Mouse (Mus musculus) brain, embryonic 14.5 days (tissue): Measurements from ENCODE around the gene Gpx5.

Source experiments
- CTCF ChIP-seq: fragments of 200-500 bp; IDR thresholded peaks from 2 replicates; pipeline ENCODE4 v1.5.1; 2012; ENCODE audit warnings: inconsistent platforms, mild to moderate bottlenecking, moderate library complexity, borderline replicate concordance; ENCODE audit not compliant: insufficient read depth, insufficient read length; ENCODE audit errors: extremely low read depth
- POLR2A ChIP-seq: fragments of 200-500 bp; IDR thresholded peaks from 2 replicates; pipeline ENCODE4 v1.6.1; 2012; ENCODE audit warnings: mild to moderate bottlenecking, inconsistent platforms, borderline replicate concordance; ENCODE audit not compliant: poor library complexity, insufficient read depth, insufficient read length, severe bottlenecking; ENCODE audit errors: extremely low read depth

DNA sequence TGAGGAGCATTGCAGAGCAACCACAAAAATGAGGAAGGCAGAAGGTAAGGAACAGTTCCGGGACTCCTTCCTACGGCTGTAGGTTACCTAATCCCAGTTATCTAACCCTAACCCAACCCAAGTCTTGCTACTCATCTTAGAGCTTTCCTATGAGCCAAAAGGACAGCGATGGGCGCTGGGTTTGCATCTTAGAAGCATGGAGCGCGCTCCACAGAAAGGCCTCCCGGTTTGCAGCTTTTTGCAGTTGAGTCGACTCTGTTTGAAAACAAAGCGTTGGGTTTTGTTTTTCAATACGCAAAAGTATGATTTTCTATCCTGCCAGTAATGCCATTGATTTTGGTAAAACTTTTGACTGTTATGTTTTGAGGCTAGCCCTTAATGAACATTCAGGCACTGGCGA, 28.6 kb downstream of the Gpx5 start:
- no peak for TF ChIP-seq POLR2A
- TF ChIP-seq CTCF: no peak
